Mouse (Mus musculus): Measurements from ENCODE around the gene Adat1. TPM values are rescaled to one million over a fixed set of nuclear protein-coding genes. Genes with fewer than 3 reads are reported as not detected.
A peak's percentile ranks its signal among the peaks of the same experiment; 100 is the strongest.

Adat1 gene
- total RNA-seq, 1 experiment from 2014 or later: 8.3 TPM

- no peak for ATAC-seq (ENCODE audit: extremely low read depth, insufficient number of reproducible peaks, low FRiP score, poor library complexity, severe bottlenecking)
These were observed 16.4 kb downstream of the Adat1 start for GRCm38 (mm10) chr8:111975706-111976105.

GRCm38 (mm10) chr8:111974138-111974537 is 18.0 kb downstream of the Adat1 start:
- ATAC-seq (ENCODE audit: extremely low read depth, insufficient number of reproducible peaks, low FRiP score, poor library complexity, severe bottlenecking): no peak

- no peak for ATAC-seq (ENCODE audit: extremely low read depth, insufficient number of reproducible peaks, low FRiP score, poor library complexity, severe bottlenecking)
These were observed 23.1 kb downstream of the Adat1 start for GRCm38 (mm10) chr8:111968991-111969390.

- ATAC-seq (ENCODE audit: extremely low read depth, insufficient number of reproducible peaks, low FRiP score, poor library complexity, severe bottlenecking): no peak
These were observed 23.6 kb downstream of the Adat1 start for GRCm38 (mm10) chr8:111968541-111968940.

- ATAC-seq (ENCODE audit: extremely low read depth, insufficient number of reproducible peaks, low FRiP score, poor library complexity, severe bottlenecking): no peak
These were observed 24.7 kb downstream of the Adat1 start for GRCm38 (mm10) chr8:111967246-111967870.

GRCm38 (mm10) chr8:111964849-111965561 is 27.1 kb downstream of the Adat1 start:
- no peak for ATAC-seq (ENCODE audit: extremely low read depth, insufficient number of reproducible peaks, low FRiP score, poor library complexity, severe bottlenecking)

GRCm38 (mm10) chr8:111964351-111964750 is 27.8 kb downstream of the Adat1 start:
- no peak for ATAC-seq (ENCODE audit: extremely low read depth, insufficient number of reproducible peaks, low FRiP score, poor library complexity, severe bottlenecking)

GRCm38 (mm10) chr8:111963546-111963945 is 28.6 kb downstream of the Adat1 start:
- no peak for ATAC-seq (ENCODE audit: extremely low read depth, insufficient number of reproducible peaks, low FRiP score, poor library complexity, severe bottlenecking)

- ATAC-seq (ENCODE audit: extremely low read depth, insufficient number of reproducible peaks, low FRiP score, poor library complexity, severe bottlenecking): no peak
These were observed 29.0 kb downstream of the Adat1 start for GRCm38 (mm10) chr8:111963091-111963490.

GRCm38 (mm10) chr8:111962589-111962988 is 29.5 kb downstream of the Adat1 start:
- no peak for ATAC-seq (ENCODE audit: extremely low read depth, insufficient number of reproducible peaks, low FRiP score, poor library complexity, severe bottlenecking)

GRCm38 (mm10) chr8:111961330-111961729 is 30.8 kb downstream of the Adat1 start:
- no peak for ATAC-seq (ENCODE audit: extremely low read depth, insufficient number of reproducible peaks, low FRiP score, poor library complexity, severe bottlenecking)

- ATAC-seq (ENCODE audit: extremely low read depth, insufficient number of reproducible peaks, low FRiP score, poor library complexity, severe bottlenecking): no peak
These were observed 31.3 kb downstream of the Adat1 start for GRCm38 (mm10) chr8:111960591-111961321.

GRCm38 (mm10) chr8:111957231-111957630 is 34.9 kb downstream of the Adat1 start:
- no peak for ATAC-seq (ENCODE audit: extremely low read depth, insufficient number of reproducible peaks, low FRiP score, poor library complexity, severe bottlenecking)

- no peak for ATAC-seq (ENCODE audit: extremely low read depth, insufficient number of reproducible peaks, low FRiP score, poor library complexity, severe bottlenecking)
These were observed 36.2 kb downstream of the Adat1 start for GRCm38 (mm10) chr8:111955879-111956278.

GRCm38 (mm10) chr8:111954844-111955594 is 37.1 kb downstream of the Adat1 start:
- no peak for ATAC-seq (ENCODE audit: extremely low read depth, insufficient number of reproducible peaks, low FRiP score, poor library complexity, severe bottlenecking)

GRCm38 (mm10) chr8:111951936-111952335 is 40.2 kb downstream of the Adat1 start:
- no peak for ATAC-seq (ENCODE audit: extremely low read depth, insufficient number of reproducible peaks, low FRiP score, poor library complexity, severe bottlenecking)

- ATAC-seq (ENCODE audit: extremely low read depth, insufficient number of reproducible peaks, low FRiP score, poor library complexity, severe bottlenecking): peak; percentile 47; the same call in 1 of the 2 replicates
These were observed 40.8 kb downstream of the Adat1 start for GRCm38 (mm10) chr8:111951317-111951716.

- no peak for ATAC-seq (ENCODE audit: extremely low read depth, insufficient number of reproducible peaks, low FRiP score, poor library complexity, severe bottlenecking)
These were observed 41.3 kb downstream of the Adat1 start for GRCm38 (mm10) chr8:111950846-111951245.

GRCm38 (mm10) chr8:111947954-111948353 is 44.1 kb downstream of the Adat1 start:
- ATAC-seq (ENCODE audit: extremely low read depth, insufficient number of reproducible peaks, low FRiP score, poor library complexity, severe bottlenecking): no peak
